Mouse (Mus musculus) liver, adult 2 months (tissue): ENCODE results near the gene Myo6. TPM values are rescaled to one million over a fixed set of nuclear protein-coding genes. Genes with fewer than 3 reads are reported as not detected.

Experiments
- DNase-seq: peaks from one replicate; pipeline ENCODE4 v3.0.0-alpha.2; 2011; ENCODE audit warnings: low read depth, low spot score; ENCODE audit errors: extremely low read depth
- H3K27ac ChIP-seq: fragments of 200-500 bp; replicated peaks from 2 replicates; pipeline ENCODE4 v1.5.1; 2012; ENCODE audit warnings: low read depth, mild to moderate bottlenecking, control low read depth, inconsistent platforms, low read length; ENCODE audit not compliant: insufficient read depth
- H3K27me3 ChIP-seq: fragments of 200-500 bp; 2 replicates; pipeline ENCODE4 v1.6.1; 2012; ENCODE audit warnings: mild to moderate bottlenecking, moderate library complexity, low read length, inconsistent platforms; ENCODE audit not compliant: control insufficient read depth, insufficient read depth
- H3K36me3 ChIP-seq: fragments of 200-500 bp; 2 replicates; pipeline ENCODE4 v1.6.1; 2012; ENCODE audit warnings: low read length, inconsistent platforms; ENCODE audit not compliant: control insufficient read depth, insufficient read depth
- H3K4me1 ChIP-seq: fragments of 200-500 bp; 2 replicates; pipeline ENCODE4 v1.6.1; 2011; ENCODE audit warnings: low read length; ENCODE audit not compliant: control insufficient read depth, insufficient read depth
- H3K4me3 ChIP-seq: fragments of 200-500 bp; 2 replicates; pipeline ENCODE4 v1.5.1; 2011; ENCODE audit warnings: low read depth, mild to moderate bottlenecking, control low read depth, low read length, moderate library complexity; ENCODE audit not compliant: insufficient read depth
- H3K79me2 ChIP-seq: fragments of 200-500 bp; 2 replicates; pipeline ENCODE4 v1.6.1; 2012; ENCODE audit warnings: inconsistent platforms, mild to moderate bottlenecking, low read length, moderate library complexity; ENCODE audit not compliant: control insufficient read depth, insufficient read depth
- H3K9ac ChIP-seq: fragments of 200-500 bp; 2 replicates; pipeline ENCODE4 v1.6.1; 2012; ENCODE audit warnings: low read depth, mild to moderate bottlenecking, control low read depth, inconsistent platforms, low read length
- CTCF ChIP-seq: fragments of 200-500 bp; IDR thresholded peaks from 2 replicates; pipeline ENCODE4 v1.5.1; 2011; ENCODE audit warnings: low read depth, low read length, control low read depth
- POLR2A ChIP-seq: fragments of 200-500 bp; IDR thresholded peaks from 2 replicates; pipeline ENCODE4 v1.6.1; 2011; ENCODE audit warnings: low read length, control low read depth; ENCODE audit not compliant: insufficient read depth; ENCODE audit errors: extremely low read depth
- WGBS: fragments of 180-500 bp; shearing (Covaris S2); methylation state at CpG from one replicate; pipeline ENCODE4 v1.1.7; 2018; 5-methylcytosine and 5-hydroxymethylcytosine counted together
- polyA plus RNA-seq: library from polyadenylated mRNA; depleted of rRNA; stranded (reverse); fragments of >200 nt; gene quantifications from 2 replicates; pipeline ENCODE4 v1.2.3, GENCODE M21; 2012
- total RNA-seq: library from RNA; depleted of rRNA; stranded (reverse); fragments of >200 nt; gene quantifications from 2 replicates; pipeline ENCODE4 v1.2.3, GENCODE M21; 2014

The Myo6 gene
- total and polyA plus RNA-seq, 2 experiments, result 12.4 to 31.7 TPM

GRCm38 (mm10) chr9:80226579-80227325 is 61.9 kb downstream of the Myo6 start:
- no peaks in the 10 kb centered on the region for H3K27me3 ChIP-seq
- 97% methylated on average over 5 of the region's 5 CpGs for WGBS
- DNase-seq, result no peak

GRCm38 (mm10) chr9:80233831-80234455 is 69.1 kb downstream of the Myo6 start:
- Histone ChIP-seq H3K27ac (no peak overlapping the region), H3K79me2 (peaks cover 3% of the 10 kb centered on the region; the same call in 1 of the 2 replicates), H3K4me1 (no peaks in the 10 kb centered on the region), H3K4me3 (no peak overlapping the region), H3K9ac (no peak overlapping the region), H3K36me3 (peaks cover 7% of the 10 kb centered on the region), H3K27me3 (no peaks in the 10 kb centered on the region)
- 96% methylated on average over 4 of the region's 4 CpGs for WGBS
- no peak for DNase-seq
- TF ChIP-seq CTCF (no peak), POLR2A (no peak)

More at GRCm38 (mm10) chr9:80226579-80227325, 61.9 kb downstream of the Myo6 start:
- Histone ChIP-seq H3K4me3 (no peak overlapping the region), H3K27ac (no peak overlapping the region), H3K79me2 (no peaks in the 10 kb centered on the region; the same call in 1 of the 2 replicates), H3K9ac (no peak overlapping the region), H3K36me3 (peaks cover 22% of the 10 kb centered on the region), H3K4me1 (no peaks in the 10 kb centered on the region)
- no peak for TF ChIP-seq POLR2A
- TF ChIP-seq CTCF, result no peak

GRCm38 (mm10) chr9:80237184-80237799 is 72.5 kb downstream of the Myo6 start:
- 54% methylated on average over 1 of the region's 1 CpGs for WGBS
- no peak overlapping the region for H3K27ac ChIP-seq

GRCm38 (mm10) chr9:80241719-80242118 is 76.9 kb downstream of the Myo6 start:
- Histone ChIP-seq H3K79me2 (no peaks in the 10 kb centered on the region; the same call in 1 of the 2 replicates), H3K4me1 (no peaks in the 10 kb centered on the region), H3K36me3 (peaks cover 23% of the 10 kb centered on the region), H3K27me3 (no peaks in the 10 kb centered on the region), H3K9ac (no peak overlapping the region), H3K27ac (no peak overlapping the region), H3K4me3 (no peak overlapping the region)
- 85% methylated on average over 6 of the region's 6 CpGs for WGBS
- DNase-seq, result no peak
- TF ChIP-seq CTCF (no peak), POLR2A (no peak)

More at GRCm38 (mm10) chr9:80237184-80237799, 72.5 kb downstream of the Myo6 start:
- no peak for TF ChIP-seq CTCF
- TF ChIP-seq POLR2A, result no peak
- Histone ChIP-seq H3K27me3 (no peaks in the 10 kb centered on the region), H3K4me3 (no peak overlapping the region), H3K4me1 (no peaks in the 10 kb centered on the region), H3K79me2 (peaks cover 3% of the 10 kb centered on the region; the same call in 1 of the 2 replicates), H3K9ac (no peak overlapping the region), H3K36me3 (peaks cover 15% of the 10 kb centered on the region)
- DNase-seq, result peak; percentile 26

- TF ChIP-seq POLR2A, result no peak
- TF ChIP-seq CTCF, result no peak
- Histone ChIP-seq H3K27me3 (no peaks in the 10 kb centered on the region), H3K4me3 (no peak overlapping the region), H3K79me2 (no peaks in the 10 kb centered on the region), H3K4me1 (peaks cover 5% of the 10 kb centered on the region; the same call in 1 of the 2 replicates), H3K9ac (no peak overlapping the region), H3K36me3 (peaks cover 14% of the 10 kb centered on the region), H3K27ac (no peak overlapping the region)
- 69% methylated on average over 10 of the region's 10 CpGs for WGBS
- no peak for DNase-seq
Observed at GRCm38 (mm10) chr9:80252146-80252545, 87.3 kb downstream of the Myo6 start.
